Mouse (Mus musculus): Measurements from ENCODE around the gene Hist2h3b. TPM values are rescaled to one million over a fixed set of nuclear protein-coding genes. Genes with fewer than 3 reads are reported as not detected.

Hist2h3b gene
- polyA plus RNA-seq, 1 experiment = 9.5 TPM

GRCm38 (mm10) chr3:96247356-96248140 is 20.9 kb upstream of the Hist2h3b start:
- H3K4me1 ChIP-seq (ENCODE audit: control insufficient read depth, insufficient read depth, low read length) = peaks cover 2% of the 10 kb centered on the region; the same call in 1 of the 2 replicates
- H3K4me3 ChIP-seq (ENCODE audit: insufficient read depth, low read length) = no peak overlapping the region
- TF ChIP-seq POLR2A (IDR thresholded peaks at IDR 0.05; ENCODE audit: extremely low read depth, insufficient read depth, low read length) (no peak), CTCF (IDR thresholded peaks at IDR 0.05; ENCODE audit: extremely low read depth, insufficient read depth, low read length) (no peak)
- H3K27ac ChIP-seq (ENCODE audit: insufficient read depth, low read length) = no peak overlapping the region

GRCm38 (mm10) chr3:96248141-96249033 is 20.1 kb upstream of the Hist2h3b start:
- H3K4me1 ChIP-seq (ENCODE audit: control insufficient read depth, insufficient read depth, low read length) = peaks cover 2% of the 10 kb centered on the region; the same call in 1 of the 2 replicates
- no peak overlapping the region for H3K27ac ChIP-seq (ENCODE audit: insufficient read depth, low read length)
- TF ChIP-seq CTCF (IDR thresholded peaks at IDR 0.05; ENCODE audit: extremely low read depth, insufficient read depth, low read length) = no peak
- TF ChIP-seq POLR2A (IDR thresholded peaks at IDR 0.05; ENCODE audit: extremely low read depth, insufficient read depth, low read length) = no peak
- H3K4me3 ChIP-seq (ENCODE audit: insufficient read depth, low read length) = no peak overlapping the region

GRCm38 (mm10) chr3:96249034-96249345 is 19.5 kb upstream of the Hist2h3b start:
- no peak overlapping the region for H3K4me3 ChIP-seq (ENCODE audit: insufficient read depth, low read length)
- peaks cover 2% of the 10 kb centered on the region; the same call in 1 of the 2 replicates for H3K4me1 ChIP-seq (ENCODE audit: control insufficient read depth, insufficient read depth, low read length)
- TF ChIP-seq CTCF (IDR thresholded peaks at IDR 0.05; ENCODE audit: extremely low read depth, insufficient read depth, low read length) (no peak), POLR2A (IDR thresholded peaks at IDR 0.05; ENCODE audit: extremely low read depth, insufficient read depth, low read length) (no peak)
- no peak overlapping the region for H3K27ac ChIP-seq (ENCODE audit: insufficient read depth, low read length)

- H3K4me3 ChIP-seq (ENCODE audit: insufficient read depth, low read length) = no peak overlapping the region
- H3K4me1 ChIP-seq (ENCODE audit: control insufficient read depth, insufficient read depth, low read length) = no peaks in the 10 kb centered on the region
- no peak overlapping the region for H3K27ac ChIP-seq (ENCODE audit: insufficient read depth, low read length)
- TF ChIP-seq CTCF (IDR thresholded peaks at IDR 0.05; ENCODE audit: extremely low read depth, insufficient read depth, low read length) = no peak
- TF ChIP-seq POLR2A (IDR thresholded peaks at IDR 0.05; ENCODE audit: extremely low read depth, insufficient read depth, low read length) = no peak
Observed at GRCm38 (mm10) chr3:96250890-96251289, 17.6 kb upstream of the Hist2h3b start.

- TF ChIP-seq CTCF (IDR thresholded peaks at IDR 0.05; ENCODE audit: extremely low read depth, insufficient read depth, low read length) (no peak), POLR2A (IDR thresholded peaks at IDR 0.05; ENCODE audit: extremely low read depth, insufficient read depth, low read length) (no peak)
- Histone ChIP-seq H3K4me3 (ENCODE audit: insufficient read depth, low read length) (no peak overlapping the region), H3K27ac (ENCODE audit: insufficient read depth, low read length) (no peak overlapping the region), H3K4me1 (ENCODE audit: control insufficient read depth, insufficient read depth, low read length) (no peaks in the 10 kb centered on the region)
Observed at GRCm38 (mm10) chr3:96251787-96252186, 16.7 kb upstream of the Hist2h3b start.

- H3K27ac ChIP-seq (ENCODE audit: insufficient read depth, low read length) = no peak overlapping the region
- TF ChIP-seq CTCF (IDR thresholded peaks at IDR 0.05; ENCODE audit: extremely low read depth, insufficient read depth, low read length) = no peak
- no peak for TF ChIP-seq POLR2A (IDR thresholded peaks at IDR 0.05; ENCODE audit: extremely low read depth, insufficient read depth, low read length)
- no peaks in the 10 kb centered on the region for H3K4me1 ChIP-seq (ENCODE audit: control insufficient read depth, insufficient read depth, low read length)
- H3K4me3 ChIP-seq (ENCODE audit: insufficient read depth, low read length) = no peak overlapping the region
Observed at GRCm38 (mm10) chr3:96254683-96255355, 13.6 kb upstream of the Hist2h3b start.

GRCm38 (mm10) chr3:96255926-96256593 is 12.4 kb upstream of the Hist2h3b start:
- Histone ChIP-seq H3K4me1 (ENCODE audit: control insufficient read depth, insufficient read depth, low read length) (no peaks in the 10 kb centered on the region), H3K27ac (ENCODE audit: insufficient read depth, low read length) (no peak overlapping the region), H3K4me3 (ENCODE audit: insufficient read depth, low read length) (no peak overlapping the region)
- TF ChIP-seq POLR2A (IDR thresholded peaks at IDR 0.05; ENCODE audit: extremely low read depth, insufficient read depth, low read length) = no peak
- no peak for TF ChIP-seq CTCF (IDR thresholded peaks at IDR 0.05; ENCODE audit: extremely low read depth, insufficient read depth, low read length)

GRCm38 (mm10) chr3:96257190-96257589 is 11.3 kb upstream of the Hist2h3b start:
- TF ChIP-seq CTCF (IDR thresholded peaks at IDR 0.05; ENCODE audit: extremely low read depth, insufficient read depth, low read length) (no peak), POLR2A (IDR thresholded peaks at IDR 0.05; ENCODE audit: extremely low read depth, insufficient read depth, low read length) (no peak)
- Histone ChIP-seq H3K27ac (ENCODE audit: insufficient read depth, low read length) (no peak overlapping the region), H3K4me1 (ENCODE audit: control insufficient read depth, insufficient read depth, low read length) (no peaks in the 10 kb centered on the region; the same call in 1 of the 2 replicates), H3K4me3 (ENCODE audit: insufficient read depth, low read length) (no peak overlapping the region)

GRCm38 (mm10) chr3:96260220-96260619 is 8.2 kb upstream of the Hist2h3b start:
- Histone ChIP-seq H3K4me3 (ENCODE audit: insufficient read depth, low read length) (no peak overlapping the region), H3K4me1 (ENCODE audit: control insufficient read depth, insufficient read depth, low read length) (no peaks in the 10 kb centered on the region; the same call in 1 of the 2 replicates), H3K27ac (ENCODE audit: insufficient read depth, low read length) (no peak overlapping the region)
- TF ChIP-seq POLR2A (IDR thresholded peaks at IDR 0.05; ENCODE audit: extremely low read depth, insufficient read depth, low read length) = no peak
- no peak for TF ChIP-seq CTCF (IDR thresholded peaks at IDR 0.05; ENCODE audit: extremely low read depth, insufficient read depth, low read length)

Data from cortical plate, adult 2 months (tissue).